Mouse (Mus musculus) kidney, embryonic 15.5 days (tissue): Measurements from ENCODE around the gene Csf2rb2. TPM values are rescaled to one million over a fixed set of nuclear protein-coding genes. Genes with fewer than 3 reads are reported as not detected.
"Not testable (repeated sequence)": the region's sequence is repeated elsewhere in the genome, so short reads cannot be mapped to it uniquely, and the experiment has no call there.

Experiments used
- ATAC-seq: fragments of 200-750 bp; cut with Nextera tagmentation; replicated peaks from 2 replicates; pipeline ENCODE4 v1.8.0; 2017; ENCODE audit warnings: moderate TSS enrichment; ENCODE audit not compliant: low FRiP score
- H3K27ac ChIP-seq: fragments of 300-500 bp; sonication (generic); 2 replicates; pipeline ENCODE4 v1.5.1; 2015; ENCODE audit warnings: mild to moderate bottlenecking, inconsistent platforms
- H3K27me3 ChIP-seq: fragments of 300-500 bp; sonication (generic); 2 replicates; pipeline ENCODE4 v1.6.1; 2015; ENCODE audit warnings: inconsistent platforms
- H3K36me3 ChIP-seq: fragments of 300-500 bp; sonication (generic); 2 replicates; pipeline ENCODE4 v1.6.1; 2015; ENCODE audit warnings: inconsistent platforms
- H3K4me1 ChIP-seq: fragments of 300-500 bp; sonication (generic); 2 replicates; pipeline ENCODE4 v1.6.1; 2015; ENCODE audit warnings: inconsistent platforms
- H3K4me2 ChIP-seq: fragments of 300-500 bp; sonication (generic); 2 replicates; pipeline ENCODE4 v1.6.1; 2015; ENCODE audit warnings: moderate library complexity, mild to moderate bottlenecking, inconsistent platforms
- H3K4me3 ChIP-seq: fragments of 300-500 bp; sonication (generic); replicated peaks from 2 replicates; pipeline ENCODE4 v1.5.1; 2015; ENCODE audit warnings: mild to moderate bottlenecking, inconsistent platforms
- H3K9ac ChIP-seq: fragments of 300-500 bp; sonication (generic); 2 replicates; pipeline ENCODE4 v1.6.1; 2015; ENCODE audit warnings: mild to moderate bottlenecking, inconsistent platforms
- H3K9me3 ChIP-seq: fragments of 300-500 bp; sonication (generic); replicated peaks from 2 replicates; pipeline ENCODE4 v1.6.1; 2016; ENCODE audit warnings: inconsistent platforms
- WGBS: fragments of 180-500 bp; shearing (Covaris S2); methylation state at CpG from one replicate; pipeline ENCODE4 v1.1.7; 2015; ENCODE audit warnings: mixed read lengths; 5-methylcytosine and 5-hydroxymethylcytosine counted together
- polyA plus RNA-seq: library from polyadenylated mRNA; unstranded; fragments of >200 nt; fragmentation: Nextera tagmentation; extraction: Ambion mirVana; gene quantifications from 2 replicates; pipeline ENCODE4 v1.2.1, GENCODE M21; 2015

Gene Csf2rb2
- polyA plus RNA-seq, 1 experiment from 2014 or later: 0.35 TPM

GRCm38 (mm10) chr15:78267441-78267840, 38.1 kb downstream of the Csf2rb2 start:
- Histone ChIP-seq H3K27ac (no peak overlapping the region), H3K4me3 (no peak overlapping the region), H3K9me3 (0 out of 2 replicates have a peak, but pooled peaks cover 3% of the 10 kb centered on the region), H3K4me1 (no peaks in the 10 kb centered on the region), H3K9ac (no peak overlapping the region), H3K4me2 (no peak overlapping the region), H3K27me3 (no peaks in the 10 kb centered on the region), H3K36me3 (no peaks in the 10 kb centered on the region)
- 79% methylated on average over 10 of the region's 10 CpGs for WGBS
- ATAC-seq: no peak

GRCm38 (mm10) chr15:78263286-78263685, 42.2 kb downstream of the Csf2rb2 start:
- no peaks in the 10 kb centered on the region for H3K4me1 ChIP-seq
- WGBS: 77% methylated on average over 3 of the region's 3 CpGs
- H3K27ac ChIP-seq: no peak overlapping the region
- no peaks in the 10 kb centered on the region for H3K36me3 ChIP-seq
- no peaks in the 10 kb centered on the region for H3K9me3 ChIP-seq
- ATAC-seq: no peak
- no peak overlapping the region for H3K9ac ChIP-seq
- no peak overlapping the region for H3K4me3 ChIP-seq
- H3K4me2 ChIP-seq: no peak overlapping the region
- H3K27me3 ChIP-seq: no peaks in the 10 kb centered on the region

- Histone ChIP-seq H3K9ac (no peak overlapping the region), H3K27me3 (no peaks in the 10 kb centered on the region), H3K27ac (no peak overlapping the region), H3K4me1 (no peaks in the 10 kb centered on the region), H3K9me3 (no peaks in the 10 kb centered on the region), H3K36me3 (no peaks in the 10 kb centered on the region), H3K4me2 (no peak overlapping the region), H3K4me3 (no peak overlapping the region)
- ATAC-seq: no peak
- WGBS: 58% methylated on average over 13 of the region's 13 CpGs
These were observed 44.7 kb downstream of the Csf2rb2 start for GRCm38 (mm10) chr15:78260668-78261333.

GRCm38 (mm10) chr15:78258246-78258865, 47.2 kb downstream of the Csf2rb2 start:
- H3K27ac ChIP-seq: no peak overlapping the region

DNA sequence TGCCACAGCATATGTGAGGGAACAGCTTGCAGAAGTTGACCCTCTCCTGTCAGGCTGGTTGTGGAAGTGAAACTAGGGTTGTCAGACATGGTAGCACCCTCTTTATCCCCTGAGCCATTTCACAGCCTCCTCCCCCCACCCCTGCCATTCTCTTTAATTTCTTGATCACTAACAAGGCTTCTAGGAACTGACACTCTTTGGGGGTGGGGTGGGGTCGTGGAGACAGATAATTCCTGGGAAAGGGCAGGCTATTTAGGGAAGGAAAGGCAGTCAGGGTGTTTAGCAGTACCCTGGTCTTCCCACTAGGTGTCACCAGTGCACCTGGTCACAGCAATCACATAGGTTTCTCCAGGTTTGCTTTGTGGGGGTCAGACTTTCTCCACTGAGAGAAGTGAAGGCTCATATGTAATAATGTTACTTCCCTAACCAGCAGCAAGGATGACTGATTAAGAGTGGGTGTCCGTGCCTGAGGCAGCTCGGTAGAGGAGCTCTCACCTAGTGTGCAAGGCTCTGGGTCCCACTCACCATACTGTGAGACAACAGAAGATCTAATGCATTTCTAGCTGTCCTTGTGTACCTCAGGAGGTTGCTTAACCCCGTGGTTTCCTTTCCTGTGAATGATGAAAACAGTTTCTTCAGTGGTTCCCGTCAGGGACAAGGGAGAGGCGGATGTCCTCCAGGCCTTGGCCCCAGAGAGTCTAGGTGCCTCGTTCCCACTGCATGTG, 48.0 kb downstream of the Csf2rb2 start:
- Histone ChIP-seq H3K9ac (no peak overlapping the region), H3K36me3 (no peaks in the 10 kb centered on the region), H3K4me1 (no peaks in the 10 kb centered on the region), H3K9me3 (no peaks in the 10 kb centered on the region), H3K27ac (no peak overlapping the region), H3K27me3 (peaks cover 7% of the 10 kb centered on the region; the same call in 1 of the 2 replicates), H3K4me2 (no peak overlapping the region), H3K4me3 (no peak overlapping the region)
- 38% methylated on average over 7 of the region's 7 CpGs for WGBS
- no peak for ATAC-seq

More at GRCm38 (mm10) chr15:78258246-78258865, 47.2 kb downstream of the Csf2rb2 start:
- H3K4me1 ChIP-seq: no peaks in the 10 kb centered on the region
- no peak overlapping the region for H3K4me3 ChIP-seq
- WGBS: 72% methylated on average over 10 of the region's 10 CpGs
- H3K27me3 ChIP-seq: peaks cover 7% of the 10 kb centered on the region; the same call in 1 of the 2 replicates
- no peak overlapping the region for H3K9ac ChIP-seq
- H3K9me3 ChIP-seq: no peaks in the 10 kb centered on the region
- H3K4me2 ChIP-seq: no peak overlapping the region
- H3K36me3 ChIP-seq: no peaks in the 10 kb centered on the region
- ATAC-seq: no peak

DNA sequence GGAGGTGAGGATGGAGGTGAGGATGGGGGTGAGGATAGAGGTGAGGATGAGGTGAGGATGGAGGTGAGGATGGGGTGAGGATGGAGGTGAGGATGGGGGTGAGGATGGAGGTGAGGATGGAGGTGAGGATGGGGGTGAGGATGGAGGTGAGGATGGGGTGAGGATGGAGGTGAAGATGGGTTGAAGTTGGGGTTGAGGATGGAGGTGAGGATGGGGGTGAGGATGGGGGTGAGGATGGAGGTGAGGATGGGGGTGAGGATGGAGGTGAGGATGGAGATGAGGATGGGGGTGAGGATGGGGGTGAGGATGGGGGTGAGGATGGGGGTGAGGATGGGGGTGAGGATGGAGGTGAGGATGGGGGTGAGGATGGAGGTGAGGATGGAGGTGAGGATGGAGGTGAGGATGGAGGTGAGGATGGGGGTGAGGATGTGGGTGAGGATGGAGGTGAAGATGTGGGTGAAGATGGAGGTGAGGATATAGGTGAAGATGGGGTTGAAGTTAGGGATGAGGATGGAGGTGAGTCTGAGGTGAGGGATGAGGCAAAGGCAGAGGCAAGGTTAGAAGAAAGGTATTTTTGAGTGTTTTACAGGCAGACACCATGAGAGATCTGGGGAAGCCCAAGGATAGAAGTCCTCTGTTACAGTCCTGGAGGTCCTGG, 48.8 kb downstream of the Csf2rb2 start:
- H3K9ac ChIP-seq, H3K4me2 ChIP-seq: not testable (repeated sequence)

DNA sequence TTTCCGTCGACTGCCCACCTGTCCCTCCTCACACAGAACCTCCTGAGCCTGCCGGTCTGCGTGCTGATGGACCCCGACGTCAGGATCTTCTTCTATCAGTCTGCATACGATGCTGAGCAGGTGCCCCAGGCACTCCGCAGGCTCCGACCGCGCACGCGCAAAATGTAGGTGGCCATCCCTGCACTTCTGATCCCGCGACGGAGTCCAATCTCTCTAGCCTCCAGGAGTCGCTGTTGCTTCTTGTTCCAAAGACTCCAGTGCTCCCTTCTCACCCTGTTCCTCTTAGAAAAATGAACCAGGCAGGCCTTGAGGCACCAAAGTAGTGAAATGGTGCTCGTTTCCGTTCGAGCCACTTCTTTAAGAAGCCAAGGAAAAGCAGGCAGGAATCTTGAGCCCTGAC, 50.8 kb downstream of the Csf2rb2 start:
- Histone ChIP-seq H3K4me2 (no peak overlapping the region), H3K36me3 (no peaks in the 10 kb centered on the region), H3K4me1 (no peaks in the 10 kb centered on the region), H3K27me3 (peaks cover 7% of the 10 kb centered on the region; the same call in 1 of the 2 replicates), H3K9me3 (no peaks in the 10 kb centered on the region), H3K9ac (no peak overlapping the region), H3K27ac (no peak overlapping the region), H3K4me3 (no peak overlapping the region)
- no peak for ATAC-seq
- WGBS: 16% methylated on average over 20 of the region's 20 CpGs

More for the DNA sequence above, 48.8 kb downstream of the Csf2rb2 start:
- H3K4me3 ChIP-seq, H3K9me3 ChIP-seq, H3K4me1 ChIP-seq, H3K27ac ChIP-seq, ATAC-seq, H3K36me3 ChIP-seq, H3K27me3 ChIP-seq: not testable (repeated sequence)

DNA sequence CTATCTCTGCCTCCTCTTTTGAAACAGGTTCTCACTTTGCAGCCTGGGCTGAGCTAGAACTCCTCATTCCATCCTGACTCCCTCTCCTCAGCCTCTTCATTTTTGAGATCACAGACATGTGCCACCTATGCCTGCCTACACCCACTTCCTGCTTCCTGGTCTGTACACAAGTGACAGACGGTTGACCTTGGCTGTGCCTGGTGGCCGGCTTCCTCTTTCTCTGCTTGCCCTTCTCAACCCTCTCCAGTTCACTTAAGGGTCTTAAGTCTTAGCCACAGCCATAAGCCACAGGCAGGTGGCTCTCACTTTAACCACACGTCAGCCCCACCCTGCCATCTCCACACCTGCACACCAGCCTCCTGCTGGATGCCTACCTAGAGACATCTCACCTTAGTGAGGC, 57.1 kb downstream of the Csf2rb2 start:
- no peak overlapping the region for H3K27ac ChIP-seq
- H3K9me3 ChIP-seq: no peaks in the 10 kb centered on the region
- 60% methylated on average over 3 of the region's 3 CpGs for WGBS
- H3K9ac ChIP-seq: no peak overlapping the region
- H3K4me1 ChIP-seq: no peaks in the 10 kb centered on the region
- ATAC-seq: no peak
- no peak overlapping the region for H3K4me2 ChIP-seq
- no peak overlapping the region for H3K4me3 ChIP-seq
- peaks cover 3% of the 10 kb centered on the region; the same call in 1 of the 2 replicates for H3K27me3 ChIP-seq
- H3K36me3 ChIP-seq: no peaks in the 10 kb centered on the region

DNA sequence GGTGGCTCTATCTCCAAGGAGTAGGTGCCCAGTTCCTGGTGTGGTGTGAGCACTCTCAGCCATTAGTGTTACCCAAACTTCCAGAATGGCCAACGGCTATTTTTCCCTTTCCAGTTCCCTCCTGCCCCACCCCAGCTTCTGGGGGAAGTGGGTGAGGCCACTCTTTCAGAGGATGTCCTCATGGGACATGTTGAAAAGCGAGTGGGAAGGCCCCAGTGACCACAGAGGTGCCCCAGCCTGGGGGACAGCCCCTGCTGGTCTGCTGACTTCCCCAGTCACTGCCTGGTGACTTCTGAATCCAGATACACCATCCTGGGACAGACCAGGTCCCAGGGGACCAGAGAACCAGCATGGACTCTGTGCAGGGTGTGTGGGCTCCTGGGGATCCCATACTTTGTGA, 57.9 kb downstream of the Csf2rb2 start:
- H3K4me3 ChIP-seq: no peak overlapping the region

DNA sequence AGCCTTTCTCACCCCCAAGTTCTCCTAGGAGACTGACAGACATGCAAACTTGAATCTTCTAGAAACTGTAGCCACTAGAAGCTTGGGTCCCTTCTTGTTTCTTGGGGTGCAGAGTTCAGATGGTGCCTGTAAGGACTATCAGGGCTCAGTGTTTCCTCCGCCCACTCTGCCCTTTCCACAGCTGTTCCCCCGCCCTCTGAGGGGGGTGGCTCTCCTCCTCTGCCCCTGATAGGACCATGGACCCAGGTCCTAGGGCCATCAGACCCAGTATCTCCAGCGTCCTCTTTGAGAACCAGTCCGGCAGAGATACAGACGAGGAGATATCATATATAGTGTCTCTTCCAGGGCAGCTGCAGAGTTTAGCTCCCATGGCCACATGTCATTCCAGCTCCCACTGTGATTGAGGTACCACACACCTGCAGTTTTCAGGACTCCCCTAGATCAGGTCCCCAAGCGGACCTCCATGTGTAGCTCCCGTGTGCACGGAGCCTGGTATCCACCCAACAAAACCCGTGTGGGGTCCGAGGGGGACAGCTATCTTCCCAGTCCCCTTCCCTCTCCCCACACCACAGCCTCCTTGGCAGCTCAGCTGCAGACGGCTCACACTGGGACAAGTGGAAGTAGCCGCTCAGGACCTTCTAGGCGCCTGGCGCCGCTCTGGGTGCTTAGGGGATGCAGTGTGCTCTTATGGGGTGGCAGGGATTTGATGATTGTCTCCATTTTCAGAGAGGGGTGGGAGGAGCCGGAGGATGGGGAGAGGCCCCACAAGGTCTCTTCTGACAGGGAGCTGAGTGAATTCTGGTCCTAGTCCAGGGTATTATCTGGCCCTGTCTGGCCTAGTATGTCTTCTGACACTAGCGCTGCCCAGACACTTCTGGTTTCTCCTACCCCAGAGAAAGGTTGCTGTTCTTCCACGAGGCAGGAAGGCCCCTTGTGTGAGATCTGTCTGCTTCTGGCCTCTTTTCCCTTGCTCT, 59.1 kb downstream of the Csf2rb2 start:
- no peak overlapping the region for H3K27ac ChIP-seq
- H3K27me3 ChIP-seq: peaks cover 3% of the 10 kb centered on the region; the same call in 1 of the 2 replicates
- no peaks in the 10 kb centered on the region for H3K36me3 ChIP-seq
- no peak overlapping the region for H3K4me3 ChIP-seq
- 75% methylated on average over 18 of the region's 18 CpGs for WGBS
- no peak overlapping the region for H3K4me2 ChIP-seq
- no peaks in the 10 kb centered on the region for H3K4me1 ChIP-seq
- no peak for ATAC-seq
- no peak overlapping the region for H3K9ac ChIP-seq
- H3K9me3 ChIP-seq: no peaks in the 10 kb centered on the region

More for the DNA sequence above, 57.9 kb downstream of the Csf2rb2 start:
- no peaks in the 10 kb centered on the region for H3K4me1 ChIP-seq
- WGBS: 67% methylated on average over 2 of the region's 2 CpGs
- no peak overlapping the region for H3K27ac ChIP-seq
- H3K27me3 ChIP-seq: peaks cover 3% of the 10 kb centered on the region; the same call in 1 of the 2 replicates
- no peak overlapping the region for H3K9ac ChIP-seq
- no peaks in the 10 kb centered on the region for H3K9me3 ChIP-seq
- no peak for ATAC-seq
- H3K36me3 ChIP-seq: no peaks in the 10 kb centered on the region
- no peak overlapping the region for H3K4me2 ChIP-seq
